Mouse (Mus musculus) embryonic fibroblast, embryonic 13.5 days (primary cell): Measurements from ENCODE around the gene Pgpep1. TPM values are rescaled to one million over a fixed set of nuclear protein-coding genes. Genes with fewer than 3 reads are reported as not detected.

Experiments used
- H3K27ac ChIP-seq: 2 replicates; pipeline ENCODE4 v1.5.1; 2012; ENCODE audit warnings: low read length, control low read depth, inconsistent platforms; ENCODE audit not compliant: insufficient read depth
- H3K4me1 ChIP-seq: 2 replicates; pipeline ENCODE4 v1.6.1; 2011; ENCODE audit warnings: low read length; ENCODE audit not compliant: control insufficient read depth, insufficient read depth
- H3K4me3 ChIP-seq: 2 replicates; pipeline ENCODE4 v1.5.1; 2011; ENCODE audit warnings: mild to moderate bottlenecking, control low read depth, low read length; ENCODE audit not compliant: insufficient read depth
- CTCF ChIP-seq: IDR thresholded peaks from 2 replicates; pipeline ENCODE4 v1.5.1; 2011; ENCODE audit warnings: mild to moderate bottlenecking, control low read depth, low read length, moderate library complexity, borderline replicate concordance; ENCODE audit not compliant: insufficient read depth
- POLR2A ChIP-seq: IDR thresholded peaks from 2 replicates; pipeline ENCODE4 v1.6.1; 2011; ENCODE audit warnings: low read depth, mild to moderate bottlenecking, control low read depth, low read length, moderate library complexity
- polyA plus RNA-seq: library from polyadenylated mRNA; stranded (reverse); fragments of >200 nt; gene quantifications from 2 replicates; pipeline ENCODE4 v1.2.4, GENCODE M21; 2011; ENCODE audit warnings: low read depth; ENCODE audit not compliant: missing spikeins, insufficient read length

Pgpep1 gene
- polyA plus RNA-seq, 1 experiment: 53.7 TPM

- Histone ChIP-seq H3K4me3 (peak overlapping the region; percentile 22), H3K27ac (peak overlapping the region; percentile 30), H3K4me1 (peaks cover 9% of the 10 kb centered on the region)
- TF ChIP-seq POLR2A: peak; percentile 37
- peak; percentile 100 for TF ChIP-seq CTCF
These were observed 30.3 kb downstream of the Pgpep1 start for GRCm38 (mm10) chr8:70629574-70630531.

GRCm38 (mm10) chr8:70628986-70629490, 31.1 kb downstream of the Pgpep1 start:
- Histone ChIP-seq H3K27ac (no peak overlapping the region), H3K4me1 (peaks cover 6% of the 10 kb centered on the region), H3K4me3 (no peak overlapping the region)
- TF ChIP-seq POLR2A: no peak
- no peak for TF ChIP-seq CTCF

GRCm38 (mm10) chr8:70627041-70627440, 33.1 kb downstream of the Pgpep1 start:
- Histone ChIP-seq H3K4me3 (no peak overlapping the region), H3K27ac (no peak overlapping the region), H3K4me1 (no peaks in the 10 kb centered on the region)
- TF ChIP-seq CTCF (no peak), POLR2A (no peak)

- Histone ChIP-seq H3K4me3 (no peak overlapping the region), H3K27ac (no peak overlapping the region), H3K4me1 (no peaks in the 10 kb centered on the region)
- TF ChIP-seq POLR2A: no peak
- 0 out of 2 replicates have a peak, but pooled peaks have one; percentile 25 for TF ChIP-seq CTCF
These were observed 35.1 kb downstream of the Pgpep1 start for GRCm38 (mm10) chr8:70625104-70625503.

GRCm38 (mm10) chr8:70622220-70622619, 38.0 kb downstream of the Pgpep1 start:
- Histone ChIP-seq H3K4me3 (no peak overlapping the region), H3K4me1 (no peaks in the 10 kb centered on the region), H3K27ac (no peak overlapping the region)
- no peak for TF ChIP-seq CTCF
- TF ChIP-seq POLR2A: no peak

- TF ChIP-seq CTCF: no peak
- TF ChIP-seq POLR2A: no peak
- Histone ChIP-seq H3K27ac (no peak overlapping the region), H3K4me1 (no peaks in the 10 kb centered on the region), H3K4me3 (no peak overlapping the region)
These were observed 41.3 kb downstream of the Pgpep1 start for GRCm38 (mm10) chr8:70618888-70619334.

GRCm38 (mm10) chr8:70617985-70618384, 42.2 kb downstream of the Pgpep1 start:
- no peak overlapping the region for H3K4me3 ChIP-seq
- no peak overlapping the region for H3K27ac ChIP-seq
- TF ChIP-seq POLR2A (no peak), CTCF (no peak)
- H3K4me1 ChIP-seq: no peaks in the 10 kb centered on the region

GRCm38 (mm10) chr8:70616645-70617044, 43.5 kb downstream of the Pgpep1 start:
- TF ChIP-seq POLR2A (no peak), CTCF (no peak)
- Histone ChIP-seq H3K4me3 (no peak overlapping the region), H3K4me1 (no peaks in the 10 kb centered on the region), H3K27ac (no peak overlapping the region)

- TF ChIP-seq CTCF (no peak), POLR2A (no peak)
- Histone ChIP-seq H3K4me3 (no peak within 1 kb of the TSS), H3K4me1 (no peaks in the 10 kb centered on the region), H3K27ac (no peak within 1 kb of the TSS)
These were observed 44.3 kb downstream of the Pgpep1 start, which contains the start of gene Lrrc25 for GRCm38 (mm10) chr8:70615894-70616293. TSS of gene Lrrc25 (plus strand) at chr8:70616155.

GRCm38 (mm10) chr8:70615281-70615680, 44.9 kb downstream of the Pgpep1 start:
- no peak overlapping the region for H3K4me3 ChIP-seq
- no peak overlapping the region for H3K27ac ChIP-seq
- no peak for TF ChIP-seq CTCF
- TF ChIP-seq POLR2A: no peak
- peaks cover 2% of the 10 kb centered on the region; the same call in 1 of the 2 replicates for H3K4me1 ChIP-seq
